Mouse (Mus musculus) thymus, adult 2 months (tissue): ENCODE data around the gene Agap3.

ENCODE experiments used
- CTCF ChIP-seq: fragments of 200-500 bp; IDR thresholded peaks from 2 replicates; pipeline ENCODE4 v1.5.1; 2012; ENCODE audit warnings: mild to moderate bottlenecking, control low read depth, low read length, moderate library complexity, borderline replicate concordance; ENCODE audit not compliant: control insufficient read depth, poor library complexity, insufficient read depth; ENCODE audit errors: extremely low read depth
- POLR2A ChIP-seq: fragments of 200-500 bp; IDR thresholded peaks from 2 replicates; pipeline ENCODE4 v1.6.1; 2012; ENCODE audit warnings: mild to moderate bottlenecking, low read length, control low read depth, moderate library complexity; ENCODE audit not compliant: control insufficient read depth, poor library complexity, insufficient read depth; ENCODE audit errors: extremely low read depth

- no peak for TF ChIP-seq CTCF
- TF ChIP-seq POLR2A, result no peak
Measured at GRCm38 (mm10) chr5:24535731-24536130, 83.8 kb downstream of the Agap3 start.
